ENCODE assay signal across 10 mouse cellular contexts in genomic region chr8:79083461-79084358, GRCm38 (mm10). TPM values are rescaled to one million over a fixed set of nuclear protein-coding genes. Genes with fewer than 3 reads are reported as not detected.
A peak's percentile ranks its signal among the peaks of the same experiment; 100 is the strongest.
DNase-seq lines count a peak whose midpoint lies in the region; ATAC-seq and TF ChIP-seq lines count a peak whose summit lies in the region.
"Had no signal": no experiment of that assay in that cellular context is flagged by ENCODE, and none has a peak within 500 bp of the region (broad histone marks: within the 10 kb centered on the region; RNA-seq: fewer than 3 reads in every experiment).

No protein-coding gene starts in this region.

- 53% methylated on average over 18 of the region's 18 CpGs for WGBS in lung, embryonic 14.5 days
- WGBS in lung, adult 2 months, result 49% methylated on average over 18 of the region's 18 CpGs
- WGBS in heart, embryonic 15.5 days, result 61% methylated on average over 18 of the region's 18 CpGs

- peak; percentile 79 for ATAC-seq in lung, embryonic 14.5 days (ENCODE audit: insufficient read depth)
- 0 out of 2 replicates have a peak, but pooled peaks have one; percentile 9 for ATAC-seq in heart, embryonic 15.5 days (replicated peaks; ENCODE audit: insufficient number of reproducible peaks, insufficient read depth, low FRiP score, low read depth)

- peaks cover 9% of the 10 kb centered on the region; the same call in 1 of the 2 replicates for H3K4me1 ChIP-seq in lung, embryonic 14.5 days (ENCODE audit: insufficient read depth)
- peaks cover 14% of the 10 kb centered on the region for H3K4me1 ChIP-seq in lung, adult 2 months (ENCODE audit: control insufficient read depth, insufficient read depth, low read length)
- peaks cover 38% of the 10 kb centered on the region for H3K4me1 ChIP-seq in heart, embryonic 15.5 days (replicated peaks)

- DNase-seq in cerebellum, postnatal 10 days, result peak; percentile 36 to 59
- no peak for DNase-seq in cerebellum, adult 18-20 months
- DNase-seq in lung, embryonic 14.5 days, result peak; percentile 86
- DNase-seq in lung, adult 2 months, result no peak
- peak; percentile 36 for DNase-seq in lung, postnatal 25 days (ENCODE audit: low spot score)
- no peak for DNase-seq in yolk sac, embryonic 10.5 days (ENCODE audit: low spot score)
- no peak for DNase-seq in layer of hippocampus, postnatal 25 days (ENCODE audit: extremely low spot score in 1 of 2, low spot score in 1 of 2)

- no peaks in the 10 kb centered on the region for H3K9me3 ChIP-seq in lung, embryonic 14.5 days (ENCODE audit: low read depth, low read length)
- no peaks in the 10 kb centered on the region for H3K9me3 ChIP-seq in heart, embryonic 15.5 days (replicated peaks)
- H3K9me3 ChIP-seq: liver, embryonic 15.5 days had no signal

- peaks cover 18% of the 10 kb centered on the region for H3K36me3 ChIP-seq in lung, embryonic 14.5 days (ENCODE audit: insufficient read depth)
- H3K36me3 ChIP-seq in heart, embryonic 15.5 days, result no peaks in the 10 kb centered on the region; the same call in 1 of the 2 replicates
- H3K36me3 ChIP-seq: liver, embryonic 15.5 days had no signal

- H3K27me3 ChIP-seq in lung, embryonic 14.5 days (ENCODE audit: insufficient read depth, low read length), result no peaks in the 10 kb centered on the region
- no peaks in the 10 kb centered on the region for H3K27me3 ChIP-seq in heart, embryonic 15.5 days
- H3K27me3 ChIP-seq: liver, embryonic 15.5 days had no signal

- no peak overlapping the region for H3K27ac ChIP-seq in lung, embryonic 14.5 days (ENCODE audit: low read depth)
- H3K27ac ChIP-seq in heart, embryonic 15.5 days, result peak overlapping the region; percentile 66
- H3K27ac ChIP-seq: liver, embryonic 15.5 days had no signal

- H3K4me3 ChIP-seq in lung, embryonic 14.5 days (ENCODE audit: low read depth, low read length), result no peak overlapping the region
- no peak overlapping the region for H3K4me3 ChIP-seq in lung, adult 2 months (replicated peaks; ENCODE audit: extremely low read depth, low read depth, low read length)
- no peak overlapping the region for H3K4me3 ChIP-seq in heart, embryonic 15.5 days
- H3K4me3 ChIP-seq: erythroblast, embryonic 14.5 days; liver, embryonic 15.5 days had no signal

- no peak overlapping the region for H3K4me2 ChIP-seq in lung, embryonic 14.5 days
- no peak overlapping the region for H3K4me2 ChIP-seq in heart, embryonic 15.5 days
- H3K4me2 ChIP-seq: liver, embryonic 15.5 days had no signal

- H3K9ac ChIP-seq in lung, embryonic 14.5 days, result no peak overlapping the region
- H3K9ac ChIP-seq in heart, embryonic 15.5 days, result no peak overlapping the region
- H3K9ac ChIP-seq: liver, embryonic 15.5 days had no signal

- no peak for TF ChIP-seq CTCF in lung, embryonic 14.5 days (IDR thresholded peaks at IDR 0.05; ENCODE audit: low read depth)
- no peak for TF ChIP-seq CTCF in lung, adult 2 months (IDR thresholded peaks at IDR 0.05; ENCODE audit: insufficient read depth, low read length)

- TF ChIP-seq POLR2A in lung, adult 2 months (IDR thresholded peaks at IDR 0.05; ENCODE audit: borderline replicate concordance, extremely low read depth, low read depth, low read length), result no peak

RNA-seq across cellular contexts. Expression of gene Zfp827, which starts 55.5 kb away (rescaled TPM):
- 9.5 and 10.1 TPM in 2 replicates for polyA plus RNA-seq in lung, embryonic 14.5 days (2014; fragmentation: Nextera tagmentation; extraction: Ambion mirVana)
- polyA plus RNA-seq in lung, adult 2 months (2012; rRNA removed), result 9.1 and 9.6 TPM in 2 replicates
- polyA plus RNA-seq in heart, embryonic 15.5 days (2015; fragmentation: Nextera tagmentation; extraction: Ambion mirVana), result 5.4 and 6.3 TPM in 2 replicates
- total RNA-seq in layer of hippocampus, postnatal 25 days (2021), result 10 to 100 TPM; 27.3 to 32.7 TPM

Comparison
In these comparisons a context has a peak if more than half of its experiments do, and no peak if none do; other contexts are left out.
1. DNase-seq: peak in cerebellum, postnatal 10 days (2 of 2), lung, embryonic 14.5 days (single experiment) and lung, postnatal 25 days (single experiment); none in cerebellum, adult 18-20 months (0 of 2), lung, adult 2 months (single experiment), yolk sac, embryonic 10.5 days (single experiment) and layer of hippocampus, postnatal 25 days (0 of 2).